Mouse (Mus musculus) urinary bladder, postnatal 25 days (tissue): ENCODE data around the gene Gm11172.

Experiments used
- DNase-seq: peaks from one replicate; pipeline ENCODE4 v3.0.0; 2022; ENCODE audit warnings: low spot score

The Gm11172 gene

GRCm38 (mm10) chr16:10812865-10813371 is at the start of gene Gm11172:
Gene Gm11172, plus strand, starts transcription at chr16:10812915.
- DNase-seq: no peak

GRCm38 (mm10) chr16:10763540-10764264 is 49.0 kb upstream of the Gm11172 start:
- no peak for DNase-seq

GRCm38 (mm10) chr16:10764323-10764722 is 48.4 kb upstream of the Gm11172 start:
- no peak for DNase-seq

- peak; percentile 75 for DNase-seq
These were observed 45.6 kb upstream of the Gm11172 start for GRCm38 (mm10) chr16:10767158-10767557.

- no peak for DNase-seq
These were observed 43.9 kb upstream of the Gm11172 start for GRCm38 (mm10) chr16:10768821-10769220.

- DNase-seq: no peak
These were observed 43.1 kb upstream of the Gm11172 start for GRCm38 (mm10) chr16:10769661-10770060.

GRCm38 (mm10) chr16:10770531-10771325 is 42.0 kb upstream of the Gm11172 start:
- DNase-seq: no peak

- no peak for DNase-seq
These were observed 40.8 kb upstream of the Gm11172 start for GRCm38 (mm10) chr16:10771769-10772510.

GRCm38 (mm10) chr16:10773543-10773942 is 39.2 kb upstream of the Gm11172 start:
- no peak for DNase-seq

GRCm38 (mm10) chr16:10774726-10775125 is 38.0 kb upstream of the Gm11172 start:
- no peak for DNase-seq

- DNase-seq: no peak
These were observed 36.4 kb upstream of the Gm11172 start for GRCm38 (mm10) chr16:10776322-10776721.

- DNase-seq: no peak
These were observed 35.0 kb upstream of the Gm11172 start for GRCm38 (mm10) chr16:10777579-10778160.

GRCm38 (mm10) chr16:10780631-10781120 is 32.0 kb upstream of the Gm11172 start:
- DNase-seq: no peak

- no peak for DNase-seq
These were observed 30.8 kb upstream of the Gm11172 start for GRCm38 (mm10) chr16:10781862-10782371.

- DNase-seq: no peak
These were observed 30.2 kb upstream of the Gm11172 start for GRCm38 (mm10) chr16:10782377-10783151.

GRCm38 (mm10) chr16:10783152-10783434 is 29.6 kb upstream of the Gm11172 start:
- DNase-seq: no peak

- no peak for DNase-seq
These were observed 29.3 kb upstream of the Gm11172 start for GRCm38 (mm10) chr16:10783451-10783850.

GRCm38 (mm10) chr16:10783883-10784792 is 28.6 kb upstream of the Gm11172 start:
- DNase-seq: peak; percentile 38

- DNase-seq: peak; percentile 94
These were observed 27.8 kb upstream of the Gm11172 start for GRCm38 (mm10) chr16:10784793-10785370.
